19 mouse cellular contexts compared by ENCODE assay signal in the genomic region with DNA sequence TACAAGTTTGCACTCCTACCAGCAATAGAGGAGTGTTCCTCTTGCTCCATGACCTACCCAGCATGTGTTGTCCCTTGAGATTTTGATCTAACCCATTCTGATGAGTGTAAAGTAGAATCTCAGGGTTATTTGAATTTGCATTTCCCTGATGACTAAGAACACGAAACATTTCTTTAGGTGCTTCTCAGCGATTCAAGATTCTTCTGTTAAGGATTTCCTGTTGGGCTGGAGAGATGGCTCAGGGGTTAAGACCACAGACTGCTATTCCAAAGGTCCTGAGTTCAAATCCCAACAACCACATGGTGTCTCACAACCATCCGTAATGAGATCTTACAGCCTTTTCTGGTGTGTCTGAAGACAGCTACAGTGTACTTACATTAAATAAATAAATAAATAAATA. TPM values are rescaled to one million over a fixed set of nuclear protein-coding genes. Genes with fewer than 3 reads are reported as not detected.
"Had no signal": no experiment of that assay in that cellular context is flagged by ENCODE, and none has a peak within 500 bp of the region (broad histone marks: within the 10 kb centered on the region; RNA-seq: fewer than 3 reads in every experiment).

No protein-coding gene starts in this region.

- H3K27me3 ChIP-seq: neural tube, embryonic 12.5 days; neural tube, embryonic 15.5 days; stomach, embryonic 15.5 days had no signal

- H3K9ac ChIP-seq: neural tube, embryonic 12.5 days; neural tube, embryonic 13.5 days; neural tube, embryonic 15.5 days; stomach, embryonic 15.5 days had no signal

- H3K9me3 ChIP-seq: neural tube, embryonic 12.5 days; neural tube, embryonic 13.5 days; neural tube, embryonic 15.5 days; stomach, embryonic 15.5 days had no signal

- DNase-seq: retina, postnatal 1 day; right cerebral cortex, adult 18-20 months; right cerebral cortex, postnatal 14 days; right cerebral cortex, postnatal 25 days; right cerebral cortex, postnatal 4 days; spleen, adult 18-20 months; thymus, adult 18-20 months; thymus, adult 2 months; thymus, postnatal 14 days; thymus, postnatal 25 days; thymus, postnatal 36 days; thymus, postnatal 4 days had no signal

- H3K4me2 ChIP-seq: neural tube, embryonic 12.5 days; neural tube, embryonic 13.5 days; neural tube, embryonic 15.5 days; stomach, embryonic 15.5 days had no signal

- H3K4me3 ChIP-seq: neural tube, embryonic 12.5 days; neural tube, embryonic 13.5 days; neural tube, embryonic 15.5 days; stomach, embryonic 15.5 days had no signal

- H3K36me3 ChIP-seq: neural tube, embryonic 12.5 days; neural tube, embryonic 13.5 days; neural tube, embryonic 15.5 days; stomach, embryonic 15.5 days had no signal

- H3K27ac ChIP-seq: neural tube, embryonic 12.5 days; neural tube, embryonic 13.5 days; neural tube, embryonic 15.5 days; stomach, embryonic 15.5 days; stomach, postnatal 0 days had no signal

- H3K4me1 ChIP-seq: neural tube, embryonic 12.5 days; neural tube, embryonic 13.5 days; neural tube, embryonic 15.5 days; stomach, embryonic 15.5 days had no signal

RNA-seq across cellular contexts. Expression of a gene that starts 47.9 kb away (rescaled TPM):
- polyA plus RNA-seq: small intestine, adult 2 months; spleen, adult 2 months had no signal
